Mouse (Mus musculus): ENCODE measurements around the gene Cept1.
"Not testable (repeated sequence)": the region's sequence is repeated elsewhere in the genome, so short reads cannot be mapped to it uniquely, and the experiment has no call there.

GRCm38 (mm10) chr3:106593631-106594030 is 46.0 kb upstream of the Cept1 start:
- not testable (repeated sequence) for TF ChIP-seq CTCF (conservative IDR thresholded peaks at IDR 0.05; ENCODE audit: low read length); POU5F1 (IDR thresholded peaks at IDR 0.05; ENCODE audit: borderline replicate concordance, low read length)
